Mouse (Mus musculus) retina, postnatal 7 days (tissue): Measurements from ENCODE around the gene Tmem150b.

Experiments used
- DNase-seq: peaks from one replicate; pipeline ENCODE4 v3.0.0-alpha.2; 2012; ENCODE audit warnings: low read depth, low spot score

Gene Tmem150b

GRCm38 (mm10) chr7:4731090-4731489 lies 6.0 kb upstream of the Tmem150b start:
- DNase-seq = no peak

DNA sequence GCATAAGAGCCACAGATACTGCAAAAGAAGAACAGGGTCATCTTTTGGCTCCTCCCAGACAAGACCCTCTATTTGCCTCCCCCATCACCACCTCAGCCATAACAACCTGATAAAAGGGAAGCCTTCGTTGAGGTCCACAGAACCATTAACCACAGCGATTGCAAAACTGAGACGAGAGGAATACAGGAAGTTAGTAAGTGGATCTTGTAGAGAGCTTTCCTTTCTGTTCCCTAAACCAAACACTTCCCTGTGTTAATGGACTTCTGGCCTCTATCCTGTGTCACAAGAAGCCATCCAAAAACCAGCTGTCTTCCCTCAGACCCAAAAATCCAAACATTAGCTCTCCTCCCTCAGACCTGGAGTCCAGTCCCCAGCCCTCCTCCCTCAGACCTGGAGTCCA lies 690 bp downstream of the Tmem150b start:
- DNase-seq = no peak

GRCm38 (mm10) chr7:4723508-4723907 lies 1.5 kb downstream of the Tmem150b start:
- DNase-seq = no peak

GRCm38 (mm10) chr7:4719276-4719675 lies 5.8 kb downstream of the Tmem150b start:
- DNase-seq = no peak

GRCm38 (mm10) chr7:4716955-4717354 lies 8.1 kb downstream of the Tmem150b start:
- DNase-seq = no peak

DNA sequence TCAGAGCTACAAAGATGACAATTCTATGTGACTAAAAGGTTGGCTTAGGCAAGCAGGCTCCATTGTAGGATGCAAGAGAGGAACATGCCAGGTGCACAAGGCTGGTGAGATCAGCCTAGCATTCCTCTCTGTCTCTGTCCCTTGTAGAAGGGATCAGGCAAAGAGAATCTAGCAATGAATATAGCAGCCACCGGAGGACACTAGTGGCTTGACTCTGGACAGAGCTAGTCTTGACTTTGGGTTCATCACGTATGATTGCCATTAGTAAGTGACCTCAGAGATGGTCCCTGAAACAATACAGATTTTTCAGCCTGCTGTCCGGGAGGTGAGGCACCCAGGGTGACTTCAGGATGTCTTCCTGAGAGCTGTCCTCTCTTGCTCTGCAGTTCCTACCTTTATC lies 12.5 kb downstream of the Tmem150b start:
- no peak for DNase-seq

DNA sequence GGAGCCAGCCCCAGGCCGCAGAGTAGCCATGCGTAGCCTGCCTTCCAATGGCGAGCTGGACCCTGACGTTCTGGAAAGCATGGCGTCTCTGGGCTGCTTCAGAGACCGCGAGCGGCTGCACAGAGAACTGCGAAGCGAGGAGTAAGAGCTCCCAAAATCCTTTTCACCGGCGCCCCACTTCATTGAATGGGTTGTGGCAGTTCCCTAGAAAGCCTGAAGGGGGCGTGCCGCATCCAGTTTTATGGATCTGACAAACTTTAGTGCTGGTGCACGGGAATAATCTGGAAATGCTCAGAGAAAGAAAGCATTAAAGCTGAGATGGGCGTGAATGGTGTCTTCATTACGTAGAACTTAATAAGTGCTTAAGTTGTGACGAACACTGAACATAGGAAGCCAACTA lies 20.0 kb downstream of the Tmem150b start:
- no peak for DNase-seq

DNA sequence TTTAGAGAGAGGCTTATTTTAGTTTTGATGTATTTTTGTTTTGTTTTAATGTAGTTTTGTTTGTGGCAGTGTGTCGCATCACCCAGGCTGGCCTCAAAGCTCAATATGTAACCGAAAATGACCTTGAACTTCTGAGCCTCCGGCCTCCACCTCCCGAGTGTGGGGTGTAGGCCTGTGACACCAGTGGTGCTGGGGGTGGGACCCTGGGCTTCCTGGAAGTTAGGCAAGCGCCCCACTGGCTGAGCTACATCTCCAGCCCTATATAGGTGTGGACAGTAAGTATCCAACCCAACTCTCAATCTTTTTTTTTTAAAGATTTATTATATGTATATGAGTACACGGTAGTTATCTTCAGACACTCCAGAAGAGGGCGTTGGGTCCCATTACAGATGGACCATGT lies 21.9 kb downstream of the Tmem150b start:
- no peak for DNase-seq

- no peak for DNase-seq
Observed at GRCm38 (mm10) chr7:4702334-4702733, 22.7 kb downstream of the Tmem150b start.

- DNase-seq = no peak
Observed at GRCm38 (mm10) chr7:4693004-4693403, 32.0 kb downstream of the Tmem150b start.

DNA sequence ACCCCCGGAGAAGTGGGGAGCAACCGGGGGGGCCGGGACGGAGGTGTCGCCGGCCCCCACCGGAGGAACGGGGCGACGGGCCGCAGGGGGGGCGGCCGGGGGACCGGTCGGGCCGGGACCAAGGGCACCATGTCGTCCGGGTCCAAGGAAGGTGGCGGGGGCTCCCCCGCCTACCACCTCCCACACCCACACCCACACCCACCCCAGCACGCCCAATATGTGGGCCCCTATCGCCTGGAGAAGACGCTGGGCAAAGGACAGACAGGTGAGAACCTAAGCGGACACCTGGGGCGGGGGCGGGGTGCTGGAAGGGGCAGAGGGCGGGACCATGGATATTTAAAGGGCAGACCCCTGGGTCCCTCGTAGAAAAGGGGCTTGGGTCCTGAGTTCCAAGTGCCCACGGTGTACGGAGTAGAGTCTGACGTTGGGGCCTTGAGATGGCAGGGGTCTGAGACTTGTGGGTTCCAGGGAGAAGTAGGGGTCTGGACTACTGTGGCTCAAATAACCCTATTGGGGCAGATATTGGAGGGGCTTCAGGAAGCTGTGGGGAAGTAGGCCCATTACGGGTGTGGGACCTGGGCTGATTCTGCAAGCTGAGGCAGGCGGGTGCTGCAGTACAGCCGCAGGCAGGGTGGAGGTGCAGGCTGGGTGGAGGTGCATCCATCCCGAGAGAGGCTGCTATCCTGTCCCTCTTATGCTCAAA lies 33.9 kb downstream of the Tmem150b start:
- no peak for DNase-seq

GRCm38 (mm10) chr7:4690387-4690786 lies 34.7 kb downstream of the Tmem150b start, which contains the start of gene Brsk1:
Gene Brsk1 (plus strand): TSS chr7:4690604.
- peak; percentile 81 for DNase-seq

DNA sequence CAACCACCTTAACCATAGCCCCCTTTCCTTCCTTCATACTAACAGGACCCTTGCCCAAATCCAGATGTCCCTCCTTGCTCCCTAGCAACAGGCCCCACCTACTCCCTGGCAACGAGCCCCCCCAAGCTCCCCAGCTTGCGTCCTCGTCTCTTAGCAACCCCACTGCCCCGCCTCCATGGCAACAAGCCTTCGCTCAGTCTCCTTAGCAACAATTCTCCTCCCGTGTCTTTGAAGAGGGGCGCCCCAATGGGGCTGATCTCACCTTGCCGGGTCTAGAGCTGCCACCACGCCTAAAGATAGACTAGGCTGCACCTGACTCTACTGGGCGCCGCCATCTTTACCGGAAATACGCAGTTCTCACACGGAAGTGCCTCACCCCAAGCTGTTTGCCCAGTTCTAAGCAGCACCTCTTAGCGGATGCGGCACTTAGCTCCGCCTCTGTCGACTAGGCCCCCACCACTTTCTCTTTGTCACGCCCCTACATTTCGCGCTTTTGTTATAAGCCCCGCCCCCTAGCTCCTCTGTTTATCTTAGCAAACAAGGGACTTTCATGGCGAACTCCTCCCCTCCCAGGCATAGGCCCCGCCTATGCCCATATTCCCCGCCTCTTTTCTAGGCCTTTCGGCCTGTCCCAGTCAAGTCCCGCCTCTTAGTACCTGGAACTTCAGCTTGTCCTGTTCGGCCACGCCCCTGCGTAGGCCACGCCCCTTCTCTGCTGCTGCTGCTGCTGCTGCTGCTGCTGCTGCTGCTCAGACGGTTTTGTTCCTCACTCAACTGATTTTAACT lies 40.2 kb downstream of the Tmem150b start, which contains the start of gene Hspbp1:
Gene Hspbp1, minus strand, starts transcription at position 437 of the 786 bp plus-strand sequence.
- DNase-seq = peak; percentile 91

DNA sequence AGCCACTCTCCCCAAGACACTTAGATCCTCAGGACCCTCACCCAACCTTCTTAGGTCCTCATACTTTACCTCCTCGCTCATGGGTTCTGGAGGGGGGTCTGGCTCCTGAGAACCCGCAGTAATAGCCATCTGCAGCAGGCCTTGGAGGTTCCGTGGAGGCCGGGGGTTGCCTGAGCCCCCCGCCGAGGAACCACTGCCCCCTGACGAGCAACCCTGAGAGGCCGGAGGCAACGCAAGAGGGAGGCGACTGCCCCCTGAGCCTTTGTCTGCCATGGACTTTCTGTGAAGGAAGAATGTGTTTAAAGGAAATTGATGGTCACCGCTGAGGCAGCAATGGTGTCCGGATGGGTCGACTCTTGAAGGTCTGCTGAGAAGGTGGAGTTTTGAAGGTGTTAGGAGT lies 40.8 kb downstream of the Tmem150b start:
- DNase-seq = no peak

DNA sequence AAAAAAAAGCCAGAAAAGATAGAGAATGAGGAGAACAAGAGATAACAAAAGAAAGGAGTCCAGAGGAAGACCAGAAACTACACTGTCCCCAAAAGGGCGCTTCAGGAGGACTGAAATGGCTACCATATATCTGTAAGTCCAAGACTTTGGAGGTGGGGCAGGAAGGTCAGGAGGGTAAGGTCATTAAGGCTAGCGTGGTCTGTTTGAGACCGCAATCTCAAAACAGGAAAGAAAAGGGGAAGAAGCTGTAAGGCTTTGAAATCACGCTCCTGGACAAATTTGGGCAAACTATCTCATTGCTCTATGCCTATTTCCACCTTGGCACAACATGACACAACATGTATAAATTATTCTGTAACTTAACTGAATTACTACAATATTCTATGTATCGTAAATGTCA lies 41.7 kb downstream of the Tmem150b start:
- DNase-seq = no peak

- no peak for DNase-seq
Observed at GRCm38 (mm10) chr7:4675200-4675599, 49.8 kb downstream of the Tmem150b start.

- no peak for DNase-seq
Observed at GRCm38 (mm10) chr7:4674114-4674731, 50.8 kb downstream of the Tmem150b start.

GRCm38 (mm10) chr7:4671956-4672355 lies 53.1 kb downstream of the Tmem150b start:
- no peak for DNase-seq

DNA sequence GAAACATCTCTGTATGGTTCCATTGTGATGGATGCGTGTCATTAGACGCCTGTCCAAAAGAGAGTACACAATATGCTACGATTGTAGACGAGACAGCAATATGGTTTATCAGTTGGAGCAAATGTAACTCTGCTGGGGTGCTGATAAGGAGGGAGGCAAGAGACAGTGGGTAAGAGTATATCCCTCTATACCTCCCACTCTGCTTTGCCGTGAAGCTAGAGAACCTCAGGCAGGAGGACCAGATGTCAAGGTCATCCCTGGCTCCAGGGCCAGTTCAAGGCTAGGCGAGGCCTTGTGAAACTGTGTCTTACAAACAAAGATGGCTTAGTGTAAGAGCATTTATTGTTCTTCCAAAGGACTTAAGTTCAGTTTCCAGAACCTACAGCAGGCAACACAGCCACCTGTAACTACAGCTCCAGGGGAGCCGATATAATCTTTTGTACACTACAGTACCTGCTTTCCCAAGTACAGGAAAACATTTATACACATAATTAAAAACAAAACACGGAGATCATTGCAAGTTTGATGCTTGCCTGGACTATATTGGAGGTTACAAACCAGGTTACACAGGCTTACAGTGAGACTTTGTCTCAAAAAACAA lies 54.3 kb downstream of the Tmem150b start:
- no peak for DNase-seq

- no peak for DNase-seq
Observed at GRCm38 (mm10) chr7:4669156-4669555, 55.9 kb downstream of the Tmem150b start.

DNA sequence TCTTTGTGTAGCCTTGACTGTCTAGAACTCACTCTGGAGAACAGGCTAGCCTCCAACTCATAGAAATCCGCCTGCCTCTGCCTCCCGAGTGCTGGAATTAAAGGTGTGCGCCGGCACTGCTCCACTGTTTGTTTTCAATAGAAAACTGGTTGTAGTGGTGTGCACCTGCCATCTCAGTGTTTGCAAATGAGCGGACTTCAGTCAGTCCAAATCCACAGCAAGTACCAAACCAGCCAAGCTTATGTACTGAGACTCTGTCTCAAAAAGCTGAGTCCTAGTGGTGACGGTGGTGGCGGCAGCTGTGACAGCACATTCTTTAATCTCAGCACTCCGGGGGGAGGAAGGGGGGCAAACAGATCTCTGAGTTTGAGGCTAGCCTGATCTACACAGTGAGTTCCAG lies 56.5 kb downstream of the Tmem150b start:
- no peak for DNase-seq

- DNase-seq = no peak
Observed at GRCm38 (mm10) chr7:4666871-4667270, 58.2 kb downstream of the Tmem150b start.
